ENCODE assay signal across 8 mouse cellular contexts in the genomic region with DNA sequence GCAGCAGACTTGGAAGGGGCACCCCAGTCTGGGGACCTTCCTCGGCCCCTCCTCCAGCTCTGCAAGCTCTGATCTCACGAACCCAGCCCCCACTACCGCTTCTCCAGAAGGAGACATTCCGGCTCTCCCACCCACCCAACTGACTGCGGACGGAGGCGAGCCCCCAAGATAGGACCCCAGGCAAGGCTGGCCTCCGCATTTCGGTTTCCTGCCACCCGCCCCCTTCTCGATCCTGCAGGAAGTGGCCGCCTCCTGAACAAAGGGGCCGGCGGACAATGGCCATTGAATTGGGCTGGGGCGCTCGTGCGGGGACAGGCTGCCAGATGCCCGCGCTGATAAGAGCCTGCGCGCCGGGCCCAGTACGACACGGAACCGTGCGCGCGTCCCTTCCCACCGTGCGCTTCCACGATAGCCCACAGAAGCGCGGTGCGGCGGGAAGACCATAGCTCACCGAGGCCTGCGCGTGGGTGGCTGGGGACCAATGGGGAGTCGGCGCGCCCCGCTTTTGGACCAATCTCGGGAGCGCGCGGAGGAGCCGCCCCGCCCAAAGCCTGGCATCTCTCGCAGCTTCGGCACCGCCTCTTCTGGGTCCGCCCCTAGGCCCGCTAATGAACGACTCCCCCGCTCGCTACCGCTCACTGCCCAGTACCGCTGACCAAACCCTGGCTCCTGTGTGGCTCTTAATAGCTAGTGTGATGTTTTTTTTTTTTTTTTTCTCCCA. TPM values are rescaled to one million over a fixed set of nuclear protein-coding genes. Genes with fewer than 3 reads are reported as not detected.
DNase-seq lines count a peak whose midpoint lies in the region; ATAC-seq and TF ChIP-seq lines count a peak whose summit lies in the region.

No protein-coding gene starts in this region.

- ATAC-seq in erythroblast, adult 5-6 weeks (replicated peaks; ENCODE audit: low FRiP score, poor library complexity, severe bottlenecking): peak; percentile 78
- peak; percentile 72 for ATAC-seq in heart, embryonic 11.5 days (replicated peaks; ENCODE audit: insufficient number of reproducible peaks, low FRiP score, low TSS enrichment)
- peak; percentile 81 for ATAC-seq in kidney, embryonic 16.5 days (ENCODE audit: low FRiP score, low TSS enrichment)

- WGBS in heart, embryonic 11.5 days (ENCODE audit: insufficient replicate concordance): under 1% methylated on average over 56 of the region's 58 CpGs
- WGBS in kidney, embryonic 16.5 days: under 1% methylated on average over 57 of the region's 58 CpGs
- 1% methylated on average over 58 of the region's 58 CpGs for WGBS in liver, adult 2 months

- H3K79me2 ChIP-seq in liver, adult 2 months (ENCODE audit: control insufficient read depth, insufficient read depth, low read length): no peaks in the 10 kb centered on the region
- no peaks in the 10 kb centered on the region for H3K79me2 ChIP-seq in myocyte (ENCODE audit: control insufficient read depth, insufficient read depth)

- TF ChIP-seq CTCF in brain, embryonic 14.5 days (IDR thresholded peaks at IDR 0.05; ENCODE audit: borderline replicate concordance, extremely low read depth, insufficient read depth, insufficient read length): no peak
- no peak for TF ChIP-seq CTCF in liver, adult 2 months (IDR thresholded peaks at IDR 0.05; ENCODE audit: low read depth, low read length)

- DNase-seq in CD4-positive helper T cell, adult 2 months (ENCODE audit: low read depth, low spot score): peak; percentile 89
- peak; percentile 97 for DNase-seq in brain, embryonic 14.5 days (ENCODE audit: low read depth)
- peak; percentile 53 for DNase-seq in liver, adult 2 months (ENCODE audit: extremely low read depth, low read depth, low spot score)
- DNase-seq in splenic B cell, adult 2 months (ENCODE audit: low read depth, low spot score): peak; percentile 66

- peaks cover 38% of the 10 kb centered on the region for H3K4me1 ChIP-seq in heart, embryonic 11.5 days (ENCODE audit: control insufficient read depth, insufficient read depth, low read length)
- H3K4me1 ChIP-seq in kidney, embryonic 16.5 days (ENCODE audit: insufficient read depth, low read length): peaks cover 39% of the 10 kb centered on the region
- H3K4me1 ChIP-seq in liver, adult 2 months (ENCODE audit: control insufficient read depth, insufficient read depth, low read length): peaks cover 3% of the 10 kb centered on the region

- peak; percentile 65 for TF ChIP-seq POLR2A in brain, embryonic 14.5 days (IDR thresholded peaks at IDR 0.05; ENCODE audit: borderline replicate concordance, extremely low read depth, insufficient read depth, insufficient read length, poor library complexity, severe bottlenecking)
- TF ChIP-seq POLR2A in liver, adult 2 months (IDR thresholded peaks at IDR 0.05; ENCODE audit: extremely low read depth, insufficient read depth, low read length): no peak
- TF ChIP-seq POLR2A in myocyte (IDR thresholded peaks at IDR 0.05; ENCODE audit: insufficient read length, low read depth): peak; percentile 83

- H3ac ChIP-seq in myocyte (ENCODE audit: control insufficient read depth, insufficient read length): peak overlapping the region; percentile 7

- peak overlapping the region; percentile 98 for H3K4me2 ChIP-seq in heart, embryonic 11.5 days
- peak overlapping the region; percentile 88 for H3K4me2 ChIP-seq in kidney, embryonic 16.5 days (replicated peaks; ENCODE audit: low read depth, low read length)
- H3K4me2 ChIP-seq in myocyte (ENCODE audit: low read depth): peak overlapping the region; percentile 84

- H3K9me3 ChIP-seq in heart, embryonic 11.5 days (replicated peaks; ENCODE audit: control insufficient read depth, low read length): no peaks in the 10 kb centered on the region
- H3K9me3 ChIP-seq in kidney, embryonic 16.5 days (ENCODE audit: low read length): no peaks in the 10 kb centered on the region

- H3K4me3 ChIP-seq in heart, embryonic 11.5 days (ENCODE audit: low read depth, low read length): peak overlapping the region; percentile 62
- peak overlapping the region; percentile 63 for H3K4me3 ChIP-seq in kidney, embryonic 16.5 days (ENCODE audit: low read length)
- peak overlapping the region; percentile 80 for H3K4me3 ChIP-seq in liver, adult 2 months (ENCODE audit: insufficient read depth, low read depth, low read length)
- peak overlapping the region; percentile 32 for H3K4me3 ChIP-seq in myocyte

- H3K27ac ChIP-seq in heart, embryonic 11.5 days (ENCODE audit: low read depth, low read length): peak overlapping the region; percentile 86
- H3K27ac ChIP-seq in kidney, embryonic 16.5 days (ENCODE audit: low read length): peak overlapping the region; percentile 86
- H3K27ac ChIP-seq in liver, adult 2 months (replicated peaks; ENCODE audit: insufficient read depth, low read depth, low read length): no peak overlapping the region

- H3K27me3 ChIP-seq in heart, embryonic 11.5 days (ENCODE audit: control insufficient read depth, insufficient read depth, low read length): peaks cover 10% of the 10 kb centered on the region; the same call in 1 of the 2 replicates
- no peaks in the 10 kb centered on the region for H3K27me3 ChIP-seq in kidney, embryonic 16.5 days (ENCODE audit: insufficient read depth, low read length)
- H3K27me3 ChIP-seq in liver, adult 2 months (ENCODE audit: control insufficient read depth, insufficient read depth, low read length): no peaks in the 10 kb centered on the region
- H3K27me3 ChIP-seq in myocyte (ENCODE audit: control insufficient read depth, insufficient read depth, insufficient read length): no peaks in the 10 kb centered on the region
- H3K27me3 ChIP-seq in splenic B cell, adult 2 months (ENCODE audit: control insufficient read depth, insufficient read depth, low read length, poor library complexity, severe bottlenecking): no peaks in the 10 kb centered on the region

- H3K9ac ChIP-seq in heart, embryonic 11.5 days (ENCODE audit: low read depth, low read length): peak overlapping the region; percentile 82
- H3K9ac ChIP-seq in kidney, embryonic 16.5 days (replicated peaks; ENCODE audit: low read length): peak overlapping the region; percentile 78
- H3K9ac ChIP-seq in liver, adult 2 months (ENCODE audit: low read depth, low read length): peak overlapping the region; percentile 76

- H3K36me3 ChIP-seq in heart, embryonic 11.5 days (ENCODE audit: control insufficient read depth, insufficient read depth, low read length): no peaks in the 10 kb centered on the region
- no peaks in the 10 kb centered on the region for H3K36me3 ChIP-seq in kidney, embryonic 16.5 days (ENCODE audit: insufficient read depth, low read length)
- H3K36me3 ChIP-seq in liver, adult 2 months (ENCODE audit: control insufficient read depth, insufficient read depth, low read length): no peaks in the 10 kb centered on the region
- H3K36me3 ChIP-seq in myocyte (ENCODE audit: control insufficient read depth, insufficient read depth): no peaks in the 10 kb centered on the region
- no peaks in the 10 kb centered on the region for H3K36me3 ChIP-seq in splenic B cell, adult 2 months (ENCODE audit: control insufficient read depth, insufficient read depth, low read length, poor library complexity, severe bottlenecking)

TF ChIP-seq in myocyte, 11 proteins besides CTCF, POLR2A, EP300 and RAD21:
- peak; percentile 94 for TF ChIP-seq POLR2AphosphoS2 (IDR thresholded peaks at IDR 0.05; ENCODE audit: insufficient read length, low read depth)
- TF ChIP-seq TCF3 (IDR thresholded peaks at IDR 0.05; ENCODE audit: insufficient read length, low read depth): no peak

RNA-seq across cellular contexts. Expression of a gene that starts 8.3 kb away (rescaled TPM):
- 34.9 and 47.3 TPM in 2 replicates for polyA plus RNA-seq in brain, embryonic 14.5 days (2012; rRNA removed)
- total RNA-seq in erythroblast, adult 5-6 weeks (2015; ENCODE audit: low replicate concordance): 2.7 TPM in 1 of 2 replicates, not detected in the other
- 1.1 TPM in 1 of 2 replicates, not detected in the other for total RNA-seq in erythroblast, adult 5-6 weeks (2017; ENCODE audit: low replicate concordance)
- 44.2 and 50.7 TPM in 2 replicates for polyA plus RNA-seq in heart, embryonic 11.5 days (2014; fragmentation: Nextera tagmentation; extraction: Ambion mirVana)
- 99.1 and 104 TPM in 2 replicates for polyA plus RNA-seq in kidney, embryonic 16.5 days (2015; fragmentation: Nextera tagmentation; extraction: Ambion mirVana)
- 17.7 and 21.2 TPM in 2 replicates for total RNA-seq in liver, adult 2 months (2014; rRNA removed)
- 29.3 and 36.3 TPM in 2 replicates for polyA plus RNA-seq in liver, adult 2 months (2012; rRNA removed)
- polyA plus RNA-seq in myocyte (2012; fragmentation: generic; extraction: Trizol): 94.9 TPM

RNA-seq across cellular contexts. Expression of a gene that starts 20.6 kb away (rescaled TPM):
- 46.1 and 74.7 TPM in 2 replicates for polyA plus RNA-seq in brain, embryonic 14.5 days (2012; rRNA removed)
- not detected in 2 replicates for total RNA-seq in erythroblast, adult 5-6 weeks (2015; ENCODE audit: low replicate concordance)
- total RNA-seq in erythroblast, adult 5-6 weeks (2017; ENCODE audit: low replicate concordance): not detected in 2 replicates
- polyA plus RNA-seq in heart, embryonic 11.5 days (2014; fragmentation: Nextera tagmentation; extraction: Ambion mirVana): 1.5 and 2.2 TPM in 2 replicates
- polyA plus RNA-seq in kidney, embryonic 16.5 days (2015; fragmentation: Nextera tagmentation; extraction: Ambion mirVana): 2.2 and 2.5 TPM in 2 replicates
- under 0.01 and 0.27 TPM in 2 replicates for total RNA-seq in liver, adult 2 months (2014; rRNA removed)
- polyA plus RNA-seq in liver, adult 2 months (2012; rRNA removed): 0.13 and 0.29 TPM in 2 replicates
- 51.8 TPM for polyA plus RNA-seq in myocyte (2012; fragmentation: generic; extraction: Trizol)

RNA-seq across cellular contexts. Expression of a gene that starts 26.1 kb away (rescaled TPM):
- polyA plus RNA-seq in brain, embryonic 14.5 days (2012; rRNA removed): 61.4 and 61.7 TPM in 2 replicates
- 2.3 TPM in 1 of 2 replicates, not detected in the other for total RNA-seq in erythroblast, adult 5-6 weeks (2015; ENCODE audit: low replicate concordance)
- total RNA-seq in erythroblast, adult 5-6 weeks (2017; ENCODE audit: low replicate concordance): 1.9 and 2.9 TPM in 2 replicates
- 18.9 and 22.5 TPM in 2 replicates for polyA plus RNA-seq in heart, embryonic 11.5 days (2014; fragmentation: Nextera tagmentation; extraction: Ambion mirVana)
- polyA plus RNA-seq in kidney, embryonic 16.5 days (2015; fragmentation: Nextera tagmentation; extraction: Ambion mirVana): 29.4 and 30.6 TPM in 2 replicates
- 5.2 and 7.9 TPM in 2 replicates for total RNA-seq in liver, adult 2 months (2014; rRNA removed)
- polyA plus RNA-seq in liver, adult 2 months (2012; rRNA removed): 17.8 and 18.9 TPM in 2 replicates
- 16.3 TPM for polyA plus RNA-seq in myocyte (2012; fragmentation: generic; extraction: Trizol)

RNA-seq across cellular contexts. Expression of a gene that starts 50.3 kb away (rescaled TPM):
- 63.9 and 67.1 TPM in 2 replicates for polyA plus RNA-seq in brain, embryonic 14.5 days (2012; rRNA removed)
- 14.6 and 20.9 TPM in 2 replicates for total RNA-seq in erythroblast, adult 5-6 weeks (2015; ENCODE audit: low replicate concordance)
- 35.9 and 52.0 TPM in 2 replicates for total RNA-seq in erythroblast, adult 5-6 weeks (2017; ENCODE audit: low replicate concordance)
- polyA plus RNA-seq in heart, embryonic 11.5 days (2014; fragmentation: Nextera tagmentation; extraction: Ambion mirVana): 33.7 and 39.5 TPM in 2 replicates
- 70.1 and 71.5 TPM in 2 replicates for polyA plus RNA-seq in kidney, embryonic 16.5 days (2015; fragmentation: Nextera tagmentation; extraction: Ambion mirVana)
- total RNA-seq in liver, adult 2 months (2014; rRNA removed): 17.1 and 19.6 TPM in 2 replicates
- 26.2 and 31.5 TPM in 2 replicates for polyA plus RNA-seq in liver, adult 2 months (2012; rRNA removed)
- 27.9 TPM for polyA plus RNA-seq in myocyte (2012; fragmentation: generic; extraction: Trizol)

Comparison
In these comparisons a context has a peak if more than half of its experiments do, and no peak if none do; other contexts are left out.
1. RNA of a gene that starts 20.6 kb away (polyA plus RNA-seq): 46.1 to 74.7 TPM in brain, embryonic 14.5 days and 51.8 TPM in myocyte (single experiment); 2.2 to 2.5 TPM in kidney, embryonic 16.5 days, 1.5 to 2.2 TPM in heart, embryonic 11.5 days and 0.13 to 0.29 TPM in liver, adult 2 months; every median in the first group is over 10 times any median in the second.
2. Peak in every context shown above with its lines, with median percentiles within 50 percentile points of each other: DNase-seq, ATAC-seq, H3K4me2 ChIP-seq, H3K4me3 ChIP-seq and H3K9ac ChIP-seq.